Mouse (Mus musculus) E14TG2a.4 (cell line): ENCODE measurements around the gene Phf8.

Source experiments
- CTCF ChIP-seq: conservative IDR thresholded peaks from 2 replicates; pipeline ENCODE4 v1.5.1; 2014; ENCODE audit warnings: low read length
- POU5F1 ChIP-seq: IDR thresholded peaks from 2 replicates; pipeline ENCODE4 v1.6.1; 2014; ENCODE audit warnings: low read length, borderline replicate concordance

- TF ChIP-seq CTCF = no peak
- TF ChIP-seq POU5F1 = no peak
These were observed at the start of gene Phf8 for GRCm38 (mm10) chrX:151520458-151521322.
